Mouse (Mus musculus): ENCODE measurements at regions not wholly inside any gene's neighbourhood (a gene's known extent, or its start where the extent isn't known, plus 50 kb on each side); places are given as distances from the start of the nearest gene placed in this dataset.
"Not testable (repeated sequence)": the region's sequence is repeated elsewhere in the genome, so short reads cannot be mapped to it uniquely, and the experiment has no call there.

GRCm38 (mm10) chr5:108903134-108903923 lies 50.9 kb upstream of the Vmn2r9 start:
- H3K27ac ChIP-seq; H3K27me3 ChIP-seq (ENCODE audit: insufficient read depth, poor library complexity, severe bottlenecking); H3K9me3 ChIP-seq; H3K4me1 ChIP-seq (replicated peaks); H3K36me3 ChIP-seq: not testable (repeated sequence)
- 4% methylated on average over 36 of the region's 65 CpGs for WGBS
- DNase-seq (ENCODE audit: low spot score) = peak; percentile 7
- H3K4me3 ChIP-seq = peak overlapping the region; percentile 38

Data from hindbrain, embryonic 10.5 days (tissue).